Mouse (Mus musculus): ENCODE results near the gene Il34. TPM values are rescaled to one million over a fixed set of nuclear protein-coding genes. Genes with fewer than 3 reads are reported as not detected.

Gene Il34
- total RNA-seq, 2 experiments from 2014 or later: 103 TPM

- Histone ChIP-seq H3K27ac (no peak overlapping the region), H3K4me3 (no peak overlapping the region)
- intact Hi-C loops (cut with DNase I): no loop called here
- TF ChIP-seq CTCF (IDR thresholded peaks at IDR 0.05): no peak
- DNase-seq (ENCODE audit: extremely low spot score in 1 of 2, low spot score in 2 of 2): no peak
These were observed 19.1 kb upstream of the Il34 start for GRCm38 (mm10) chr8:110824861-110825260.

DNA sequence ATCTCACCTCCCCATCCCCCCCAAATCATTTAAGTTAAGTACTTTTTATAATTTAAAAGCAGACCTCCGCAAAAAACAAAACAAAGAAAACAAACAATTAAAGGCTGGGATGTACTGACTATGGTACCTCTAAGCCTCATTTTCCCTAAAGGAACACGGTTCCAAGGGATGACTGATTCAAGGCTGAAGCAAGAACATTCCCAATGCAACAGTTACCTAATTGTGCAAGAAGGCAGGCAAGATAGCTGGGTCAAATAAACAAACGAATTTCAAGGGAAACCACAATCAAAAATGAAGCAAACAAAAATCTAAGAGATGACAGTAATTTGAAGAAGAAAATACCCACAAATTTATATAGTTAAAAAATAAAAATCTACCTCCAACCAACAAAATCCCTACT is 16.2 kb upstream of the Il34 start:
- Histone ChIP-seq H3K4me3 (no peak overlapping the region), H3K27ac (no peak overlapping the region)
- intact Hi-C loops (cut with DNase I): no loop called here
- no peak for TF ChIP-seq CTCF (IDR thresholded peaks at IDR 0.05)
- no peak for DNase-seq (ENCODE audit: extremely low spot score in 1 of 2, low spot score in 2 of 2)

DNA sequence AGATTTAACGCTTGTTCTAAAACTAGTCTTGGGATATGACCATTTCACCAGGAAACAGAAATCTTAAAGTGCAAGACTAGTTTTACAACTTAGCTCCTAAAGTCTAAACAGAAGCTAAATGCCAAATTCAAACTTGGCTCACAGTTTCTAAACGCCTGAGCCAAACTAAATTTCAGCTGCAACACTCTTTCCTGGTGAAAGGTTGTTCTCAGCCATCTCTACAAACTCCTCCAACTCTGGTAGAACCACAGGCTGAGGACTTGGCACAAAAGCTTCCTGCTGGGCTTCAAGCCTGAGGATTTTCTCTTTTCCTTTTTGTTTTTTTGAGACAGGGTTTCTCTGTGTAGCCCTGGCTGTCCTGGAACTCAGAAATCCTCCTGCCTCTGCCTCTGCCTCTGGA is 14.5 kb upstream of the Il34 start:
- Histone ChIP-seq H3K4me3 (no peak overlapping the region), H3K27ac (no peak overlapping the region)
- TF ChIP-seq CTCF (IDR thresholded peaks at IDR 0.05): no peak
- intact Hi-C loops (cut with DNase I): no loop called here
- DNase-seq (ENCODE audit: extremely low spot score in 1 of 2, low spot score in 2 of 2): no peak

GRCm38 (mm10) chr8:110818593-110818992 is 12.9 kb upstream of the Il34 start:
- intact Hi-C loops (cut with DNase I): loop anchor here (10.0 kb wide), 1 partner anchor 174 kb away; no protein-coding TSS in a partner anchor
- DNase-seq (ENCODE audit: extremely low spot score in 1 of 2, low spot score in 2 of 2): no peak
- no peak overlapping the region for H3K27ac ChIP-seq
- no peak; the same call in none of the 2 replicates for TF ChIP-seq CTCF (IDR thresholded peaks at IDR 0.05)
- no peak overlapping the region for H3K4me3 ChIP-seq

GRCm38 (mm10) chr8:110816990-110817389 is 11.3 kb upstream of the Il34 start:
- no peak overlapping the region for H3K4me3 ChIP-seq
- no peak for TF ChIP-seq CTCF (IDR thresholded peaks at IDR 0.05)
- H3K27ac ChIP-seq: no peak overlapping the region
- intact Hi-C loops (cut with DNase I): loop anchor here (2.0 to 10.0 kb wide), 2 partner anchors 66 to 172 kb away; no protein-coding TSS in a partner anchor
- DNase-seq (ENCODE audit: extremely low spot score in 1 of 2, low spot score in 2 of 2): no peak

DNA sequence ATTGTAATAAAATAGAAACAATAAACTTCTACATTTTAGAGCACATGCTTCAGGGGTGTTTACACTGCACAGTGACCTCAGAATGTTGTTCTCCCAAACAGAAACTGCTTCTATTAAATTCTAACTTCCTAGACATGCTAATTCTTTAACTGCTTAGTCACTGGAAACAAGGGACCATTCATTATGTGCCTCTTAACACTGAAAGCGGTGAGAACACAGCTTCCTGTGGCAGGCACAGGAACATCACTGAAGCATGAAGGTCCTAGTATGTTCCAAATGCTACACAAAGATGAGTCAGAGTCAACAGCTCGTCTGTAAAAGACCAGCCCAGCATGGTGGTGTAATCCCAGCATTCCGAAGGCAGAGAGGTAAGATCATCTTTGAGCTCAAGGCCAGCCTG is 9.6 kb upstream of the Il34 start:
- H3K27ac ChIP-seq: no peak overlapping the region
- intact Hi-C loops (cut with DNase I): loop anchor here (10.0 kb wide), 1 partner anchor 171 kb away; no protein-coding TSS in a partner anchor
- DNase-seq (ENCODE audit: extremely low spot score in 1 of 2, low spot score in 2 of 2): no peak
- TF ChIP-seq CTCF (IDR thresholded peaks at IDR 0.05): no peak
- no peak overlapping the region for H3K4me3 ChIP-seq

- no peak for TF ChIP-seq CTCF (IDR thresholded peaks at IDR 0.05)
- Histone ChIP-seq H3K4me3 (no peak overlapping the region), H3K27ac (no peak overlapping the region)
- DNase-seq (ENCODE audit: extremely low spot score in 1 of 2, low spot score in 2 of 2): no peak
- intact Hi-C loops (cut with DNase I): loop anchor here (10.0 kb wide), 1 partner anchor 168 kb away; no protein-coding TSS in a partner anchor
These were observed 7.5 kb upstream of the Il34 start for GRCm38 (mm10) chr8:110813081-110813812.

DNA sequence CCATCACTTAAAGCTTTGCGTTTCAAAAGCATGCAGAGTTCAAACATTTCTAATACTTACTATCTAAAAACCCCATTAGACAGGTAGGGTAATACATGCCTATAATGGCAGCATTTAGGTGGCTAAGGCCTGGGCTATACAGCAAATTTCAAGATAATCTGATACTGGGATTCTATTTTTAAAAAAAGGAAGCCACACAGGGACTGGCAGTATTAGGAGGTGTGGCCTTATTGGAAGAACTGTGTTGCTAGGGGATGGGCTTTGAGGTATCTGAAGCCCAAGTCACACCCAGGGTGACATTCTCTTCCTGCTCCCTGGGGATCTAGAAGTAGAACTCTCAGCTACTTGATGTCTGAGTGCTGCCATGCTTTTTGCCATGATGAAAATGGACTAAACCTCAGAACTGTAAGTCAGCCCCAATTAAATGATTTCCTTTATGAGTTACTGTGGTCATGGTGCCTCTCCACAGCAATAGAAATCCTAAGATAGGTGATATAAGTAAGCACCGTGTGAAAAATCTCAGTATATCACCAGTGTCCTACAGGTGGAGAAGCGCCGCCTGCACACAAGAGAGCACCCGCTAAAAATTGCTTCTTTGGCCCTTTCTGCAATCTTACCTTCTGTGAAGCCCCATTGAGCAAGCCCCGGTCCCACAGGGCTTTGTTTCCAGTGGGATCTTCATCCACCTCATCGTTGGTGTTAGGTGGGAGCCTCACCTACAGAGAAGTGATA is 6.8 kb upstream of the Il34 start:
- no peak for TF ChIP-seq CTCF (IDR thresholded peaks at IDR 0.05)
- no peak for DNase-seq (ENCODE audit: extremely low spot score in 1 of 2, low spot score in 2 of 2)
- intact Hi-C loops (cut with DNase I): loop anchor here (10.0 kb wide), 1 partner anchor 168 kb away; no protein-coding TSS in a partner anchor
- no peak overlapping the region for H3K27ac ChIP-seq
- H3K4me3 ChIP-seq: no peak overlapping the region

DNA sequence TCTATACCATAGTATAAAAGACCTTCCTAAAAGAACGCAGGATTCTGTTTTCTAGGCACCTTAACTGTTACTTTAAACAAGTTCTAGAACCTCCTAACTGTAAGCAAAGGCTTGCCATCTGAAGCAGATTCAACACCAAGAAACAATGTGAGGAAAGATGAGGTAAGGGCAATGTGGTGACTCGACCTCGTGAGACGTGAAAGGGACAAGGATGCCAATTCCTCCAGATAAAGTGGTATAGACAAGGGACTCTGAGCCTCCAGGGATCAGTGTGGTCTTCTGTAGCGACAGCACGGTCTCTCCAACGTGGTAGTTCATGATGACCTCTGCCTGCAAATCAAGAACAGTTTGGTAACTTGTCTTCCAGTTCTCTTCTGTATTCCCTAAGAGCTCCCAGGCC is 6.1 kb upstream of the Il34 start:
- no peak for TF ChIP-seq CTCF (IDR thresholded peaks at IDR 0.05)
- intact Hi-C loops (cut with DNase I): loop anchor here (10.0 kb wide), 1 partner anchor 167 kb away; no protein-coding TSS in a partner anchor
- DNase-seq (ENCODE audit: extremely low spot score in 1 of 2, low spot score in 2 of 2): no peak

GRCm38 (mm10) chr8:110811116-110811515 is 5.4 kb upstream of the Il34 start:
- Histone ChIP-seq H3K27ac (no peak overlapping the region), H3K4me3 (no peak overlapping the region)
- intact Hi-C loops (cut with DNase I): loop anchor here (10.0 kb wide), 1 partner anchor 166 kb away; no protein-coding TSS in a partner anchor
- no peak for DNase-seq (ENCODE audit: extremely low spot score in 1 of 2, low spot score in 2 of 2)
- TF ChIP-seq CTCF (IDR thresholded peaks at IDR 0.05): no peak

More for the DNA sequence above, 6.1 kb upstream of the Il34 start:
- Histone ChIP-seq H3K4me3 (no peak overlapping the region), H3K27ac (no peak overlapping the region)

DNA sequence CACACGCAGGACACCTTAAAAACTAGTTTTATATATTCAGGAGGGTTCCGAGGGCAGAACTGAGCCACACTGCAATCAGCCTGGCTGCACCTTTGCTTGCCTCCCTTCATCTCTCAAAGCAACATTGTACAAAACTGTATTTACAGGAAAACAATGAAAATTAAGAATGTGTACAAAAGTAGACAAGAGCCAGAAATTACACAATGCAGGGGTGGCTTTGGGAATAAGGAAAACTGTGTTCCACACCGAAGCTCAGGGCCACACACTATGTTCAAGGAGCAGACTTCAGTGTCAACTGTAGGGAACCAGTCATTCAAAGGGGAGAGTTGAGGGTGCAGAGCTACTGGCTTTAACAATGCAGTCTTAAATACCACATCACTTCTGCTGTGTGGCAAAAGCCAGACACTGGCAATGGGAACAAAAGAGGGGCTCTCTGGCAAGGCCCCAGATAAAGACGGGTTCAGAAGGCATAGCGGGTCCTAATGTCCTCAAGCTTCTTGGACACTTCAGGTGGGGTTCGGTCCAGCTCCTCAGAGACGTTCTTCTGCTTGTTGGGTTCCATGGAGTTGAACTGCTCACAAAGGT is 4.8 kb upstream of the Il34 start:
- no peak for TF ChIP-seq CTCF (IDR thresholded peaks at IDR 0.05)
- H3K27ac ChIP-seq: no peak overlapping the region
- intact Hi-C loops (cut with DNase I): loop anchor here (10.0 kb wide), 1 partner anchor 166 kb away; no protein-coding TSS in a partner anchor

GRCm38 (mm10) chr8:110809831-110810230 is 4.1 kb upstream of the Il34 start:
- no peak overlapping the region for H3K4me3 ChIP-seq
- H3K27ac ChIP-seq: no peak overlapping the region
- no peak for TF ChIP-seq CTCF (IDR thresholded peaks at IDR 0.05)
- no peak for DNase-seq (ENCODE audit: extremely low spot score in 1 of 2, low spot score in 2 of 2)
- intact Hi-C loops (cut with DNase I): loop anchor here (10.0 kb wide), 1 partner anchor 165 kb away; no protein-coding TSS in a partner anchor

More for the DNA sequence above, 4.8 kb upstream of the Il34 start:
- DNase-seq (ENCODE audit: extremely low spot score in 1 of 2, low spot score in 2 of 2): no peak
- no peak overlapping the region for H3K4me3 ChIP-seq
